Mouse (Mus musculus) bone marrow macrophage, adult 2 months (primary cell): ENCODE results near the gene Ascc2.

Experiments used
- CTCF ChIP-seq: IDR thresholded peaks from 2 replicates; pipeline ENCODE4 v1.5.1; 2012; ENCODE audit warnings: low read depth, mild to moderate bottlenecking, low read length, moderate library complexity
- POLR2A ChIP-seq: IDR thresholded peaks from 2 replicates; pipeline ENCODE4 v1.6.1; 2012; ENCODE audit warnings: mild to moderate bottlenecking, low read depth, low read length, borderline replicate concordance

DNA sequence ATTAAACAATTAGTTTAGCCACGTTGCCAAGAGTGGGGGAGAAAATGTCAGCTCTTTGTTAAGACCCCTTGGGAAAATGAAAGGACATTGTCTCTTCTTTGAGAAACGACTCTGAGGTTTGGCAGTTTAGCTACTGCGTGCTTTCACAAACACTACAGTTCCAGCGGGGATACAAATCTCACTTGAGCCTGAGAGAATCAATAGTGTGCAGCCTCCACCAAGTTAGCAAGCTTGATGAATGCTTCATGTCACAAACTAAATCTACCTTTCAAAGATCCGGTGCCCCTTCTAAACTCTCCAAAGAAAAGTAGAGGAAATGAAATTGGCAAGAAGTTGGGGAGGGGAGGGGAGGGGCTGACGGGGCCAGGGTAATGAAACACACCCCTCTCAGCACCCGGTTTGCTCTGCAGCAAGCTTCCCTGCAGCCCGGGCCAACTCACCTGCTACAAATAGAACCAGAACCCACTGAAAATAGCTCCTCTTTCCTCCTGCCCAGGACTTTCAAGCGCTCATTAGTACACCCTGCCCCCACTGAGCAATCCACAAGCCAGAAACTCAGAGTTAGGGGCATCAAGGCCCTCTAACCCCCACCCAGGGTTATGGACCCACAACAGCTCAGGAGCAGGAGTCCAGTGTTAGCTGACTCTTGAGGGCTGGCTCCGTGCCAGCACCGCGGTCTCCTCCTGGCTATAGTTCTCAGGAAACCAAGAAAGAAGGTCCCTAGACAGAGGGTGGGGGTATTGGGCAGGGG lies 34.7 kb upstream of the Ascc2 start:
- TF ChIP-seq POLR2A (no peak), CTCF (0 out of 2 replicates have a peak, but pooled peaks have one; percentile 12)
